Mouse (Mus musculus) kidney, adult 2 months (tissue): ENCODE results near the gene Chmp1a. TPM values are rescaled to one million over a fixed set of nuclear protein-coding genes. Genes with fewer than 3 reads are reported as not detected.
A peak's percentile ranks its signal among the peaks of the same experiment; 100 is the strongest.
"Not testable (repeated sequence)": the region's sequence is repeated elsewhere in the genome, so short reads cannot be mapped to it uniquely, and the experiment has no call there.

ENCODE experiments used
- DNase-seq: peaks from one replicate; pipeline ENCODE4 v3.0.0; 2021
- H3K27ac ChIP-seq: fragments of 200-500 bp; 2 replicates; pipeline ENCODE4 v1.5.1; 2012; ENCODE audit warnings: low read depth, low read length, control low read depth, inconsistent platforms; ENCODE audit not compliant: insufficient read depth
- H3K27me3 ChIP-seq: fragments of 200-500 bp; replicated peaks from 2 replicates; pipeline ENCODE4 v1.6.1; 2012; ENCODE audit warnings: mild to moderate bottlenecking, moderate library complexity, low read length, inconsistent platforms; ENCODE audit not compliant: control insufficient read depth, insufficient read depth
- H3K36me3 ChIP-seq: fragments of 200-500 bp; 2 replicates; pipeline ENCODE4 v1.6.1; 2012; ENCODE audit warnings: mild to moderate bottlenecking, moderate library complexity, low read length, inconsistent platforms; ENCODE audit not compliant: control insufficient read depth, insufficient read depth
- H3K4me1 ChIP-seq: fragments of 200-500 bp; 2 replicates; pipeline ENCODE4 v1.6.1; 2011; ENCODE audit warnings: low read length; ENCODE audit not compliant: control insufficient read depth, insufficient read depth
- H3K4me3 ChIP-seq: fragments of 200-500 bp; 2 replicates; pipeline ENCODE4 v1.5.1; 2011; ENCODE audit warnings: mild to moderate bottlenecking, low read depth, low read length, control low read depth; ENCODE audit not compliant: insufficient read depth
- CTCF ChIP-seq: fragments of 200-500 bp; conservative IDR thresholded peaks from 2 replicates; pipeline ENCODE4 v1.5.1; 2011; ENCODE audit warnings: low read depth, mild to moderate bottlenecking, control low read depth, low read length, moderate library complexity, mixed read lengths; ENCODE audit not compliant: insufficient read depth, insufficient read length
- POLR2A ChIP-seq: fragments of 200-500 bp; IDR thresholded peaks from one replicate; pipeline ENCODE4 v1.6.1; 2011; ENCODE audit warnings: low read depth, low read length, control low read depth
- WGBS: fragments of 180-500 bp; shearing (Covaris S2); methylation state at CpG from one replicate; pipeline ENCODE4 v1.1.7; 2018; 5-methylcytosine and 5-hydroxymethylcytosine counted together
- polyA plus RNA-seq: library from polyadenylated mRNA; depleted of rRNA; stranded (reverse); fragments of >200 nt; gene quantifications from 2 replicates; pipeline ENCODE4 v1.2.3, GENCODE M21; 2012

The Chmp1a gene
- polyA plus RNA-seq, 1 experiment: 99.6 TPM

DNA sequence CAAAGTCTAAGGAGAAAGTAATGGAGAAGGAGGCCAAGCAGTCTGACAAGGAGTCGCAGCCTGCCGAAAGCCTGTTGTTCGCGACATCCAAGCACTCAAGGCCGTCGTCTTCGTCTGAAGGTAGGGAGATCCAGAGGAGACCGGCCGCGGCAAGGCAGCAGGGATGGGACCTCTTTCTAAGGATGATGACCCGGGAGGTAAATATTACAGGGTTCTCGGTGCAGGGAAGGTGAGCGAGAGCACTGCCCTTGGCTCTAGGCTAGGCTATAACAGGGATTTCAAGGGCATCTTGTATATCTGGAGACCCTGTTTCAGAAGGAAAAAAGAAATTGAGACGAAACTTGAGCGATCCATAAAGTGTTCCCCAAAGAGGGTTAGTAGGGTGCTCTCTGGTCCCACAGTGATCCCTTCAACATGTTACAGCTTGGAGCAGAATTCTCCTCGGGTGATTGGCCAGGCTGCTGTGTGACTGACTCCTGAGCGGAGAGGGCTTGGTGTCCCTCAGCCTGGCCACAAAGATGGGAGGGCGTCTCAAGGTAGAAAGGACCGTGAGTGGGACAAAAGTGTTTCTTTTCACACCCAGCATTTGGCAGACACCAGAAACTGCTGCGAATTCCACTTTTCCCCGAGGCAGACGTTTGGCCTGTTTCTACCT lies 682 bp upstream of the Chmp1a start:
- H3K4me1 ChIP-seq: peaks cover 12% of the 10 kb centered on the region; the same call in 1 of the 2 replicates
- H3K36me3 ChIP-seq: no peaks in the 10 kb centered on the region; the same call in 1 of the 2 replicates
- H3K4me3 ChIP-seq: peak overlapping the region; percentile 63
- TF ChIP-seq CTCF: no peak
- no peak for TF ChIP-seq POLR2A
- peak overlapping the region; percentile 21; the same call in 1 of the 2 replicates for H3K27ac ChIP-seq
- WGBS: 9% methylated on average over 22 of the region's 22 CpGs
- DNase-seq: no peak
- no peaks in the 10 kb centered on the region for H3K27me3 ChIP-seq

DNA sequence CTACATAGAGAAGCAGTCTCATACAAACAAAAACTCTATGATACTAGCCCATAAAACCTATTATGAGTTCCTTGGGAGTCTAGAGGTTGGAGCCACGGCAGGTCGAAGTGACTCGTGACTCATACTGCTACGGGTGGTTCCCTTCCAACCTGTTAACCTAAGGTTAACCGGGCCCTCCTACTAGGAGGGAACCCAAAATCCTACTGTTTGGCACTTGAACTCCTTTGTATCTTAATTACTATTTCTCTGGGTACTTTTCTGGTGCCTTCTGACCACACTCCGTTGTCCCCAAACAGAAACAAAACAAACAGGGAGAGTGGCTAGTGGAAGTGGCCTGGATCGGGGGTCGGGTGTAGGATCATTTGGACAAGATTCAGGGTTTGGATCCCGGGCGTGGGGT lies 687 bp downstream of the Chmp1a start:
- DNase-seq: no peak

DNA sequence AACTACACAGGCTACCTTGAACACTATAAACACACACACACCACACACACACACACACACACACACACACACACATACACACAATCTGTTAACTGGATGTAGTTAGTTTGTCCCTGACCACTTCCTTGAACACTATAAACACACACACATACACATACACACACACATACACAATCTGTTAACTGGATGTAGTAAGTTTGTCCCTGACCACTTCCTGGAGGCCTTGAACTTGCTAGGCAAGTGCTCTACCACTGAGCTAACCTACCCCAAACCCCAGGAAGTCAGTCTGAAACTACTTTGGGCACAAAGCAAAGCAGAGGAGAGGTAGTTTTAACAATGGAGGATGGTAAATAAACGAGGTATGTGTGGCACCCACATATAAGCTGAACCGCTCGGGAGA lies 9.0 kb downstream of the Chmp1a start:
- no peak for TF ChIP-seq POLR2A
- no peak for TF ChIP-seq CTCF
- H3K4me1 ChIP-seq: no peaks in the 10 kb centered on the region

More for the DNA sequence above, 687 bp downstream of the Chmp1a start:
- WGBS: 11% methylated on average over 10 of the region's 10 CpGs
- H3K4me3 ChIP-seq: peak overlapping the region; percentile 86
- no peaks in the 10 kb centered on the region for H3K27me3 ChIP-seq
- H3K4me1 ChIP-seq: peaks cover 12% of the 10 kb centered on the region; the same call in 1 of the 2 replicates
- TF ChIP-seq POLR2A (no peak), CTCF (no peak)
- H3K36me3 ChIP-seq: no peaks in the 10 kb centered on the region; the same call in none of the 2 replicates
- H3K27ac ChIP-seq: peak overlapping the region; percentile 52; the same call in 1 of the 2 replicates

DNA sequence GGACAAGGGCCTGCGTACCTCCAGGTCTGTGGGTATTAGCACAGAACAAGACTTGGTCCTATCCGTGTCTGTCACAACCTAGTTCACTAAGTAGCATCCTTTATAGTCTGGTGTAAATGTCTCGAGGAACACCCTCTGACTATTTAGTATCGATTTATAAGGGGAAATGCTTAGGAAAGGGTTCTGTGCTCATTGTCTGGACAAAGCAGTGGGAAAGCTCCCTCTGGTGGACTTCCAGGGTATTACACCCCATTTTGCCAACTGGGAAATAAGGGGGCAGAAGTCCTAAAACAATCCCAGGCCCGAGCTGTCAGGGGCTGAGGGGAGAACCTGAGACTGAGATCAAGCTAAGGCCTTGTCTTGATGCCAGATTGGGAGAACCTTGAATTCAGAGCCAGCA lies 10.3 kb downstream of the Chmp1a start:
- peak; percentile 72 for DNase-seq
- TF ChIP-seq POLR2A: no peak
- peak; percentile 81 for TF ChIP-seq CTCF
- no peak overlapping the region for H3K4me3 ChIP-seq
- H3K4me1 ChIP-seq: no peaks in the 10 kb centered on the region
- no peak overlapping the region for H3K27ac ChIP-seq
- 22% methylated on average over 5 of the region's 5 CpGs for WGBS
- no peaks in the 10 kb centered on the region; the same call in 1 of the 2 replicates for H3K36me3 ChIP-seq
- no peaks in the 10 kb centered on the region for H3K27me3 ChIP-seq

More for the DNA sequence above, 9.0 kb downstream of the Chmp1a start:
- no peaks in the 10 kb centered on the region; the same call in 1 of the 2 replicates for H3K36me3 ChIP-seq
- no peaks in the 10 kb centered on the region for H3K27me3 ChIP-seq
- H3K4me3 ChIP-seq: no peak overlapping the region
- DNase-seq: no peak
- 81% methylated on average over 3 of the region's 3 CpGs for WGBS
- H3K27ac ChIP-seq: no peak overlapping the region

DNA sequence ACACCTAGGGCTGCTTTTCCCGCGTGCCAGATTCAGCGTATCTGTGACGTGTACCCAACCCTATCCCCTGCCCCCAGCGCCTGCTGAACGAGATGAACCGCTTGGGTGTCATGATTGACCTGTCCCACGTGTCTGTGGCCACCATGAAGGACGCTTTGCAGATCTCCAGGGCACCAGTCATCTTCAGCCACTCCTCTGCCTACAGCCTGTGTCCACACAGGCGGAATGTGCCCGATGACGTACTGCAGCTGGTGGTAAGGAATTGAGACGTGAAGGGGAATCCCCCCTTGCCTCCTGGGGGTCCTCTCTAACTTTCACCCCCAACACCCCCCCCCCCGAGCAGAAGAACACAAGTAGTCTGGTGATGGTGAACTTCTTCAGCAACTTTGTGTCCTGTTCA lies 12.7 kb downstream of the Chmp1a start:
- H3K36me3 ChIP-seq: no peaks in the 10 kb centered on the region
- no peak for DNase-seq
- no peak for TF ChIP-seq POLR2A
- no peak for TF ChIP-seq CTCF
- H3K27ac ChIP-seq: no peak overlapping the region
- 0 out of 2 replicates have a peak, but pooled peaks cover 3% of the 10 kb centered on the region for H3K4me1 ChIP-seq
- H3K4me3 ChIP-seq: no peak overlapping the region
- WGBS: 57% methylated on average over 14 of the region's 14 CpGs
- H3K27me3 ChIP-seq: no peaks in the 10 kb centered on the region

DNA sequence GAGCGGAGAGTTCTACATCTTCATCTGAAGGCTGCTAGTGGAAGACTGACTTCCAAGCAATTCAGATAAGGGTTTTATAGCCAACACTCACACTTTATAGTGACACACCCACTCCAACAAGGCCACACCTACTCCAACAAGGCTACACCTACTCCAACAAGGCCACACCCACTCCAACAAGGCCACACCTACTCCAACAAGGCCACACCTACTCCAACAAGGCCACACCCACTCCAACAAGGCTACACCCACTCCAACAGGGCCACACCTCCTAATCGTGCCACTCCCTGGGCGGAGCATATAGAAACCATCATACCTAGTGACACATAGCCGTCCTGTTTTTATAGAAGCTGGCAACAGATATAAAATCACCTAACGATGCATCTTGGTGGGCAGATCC lies 15.5 kb downstream of the Chmp1a start:
- H3K27ac ChIP-seq, H3K36me3 ChIP-seq, DNase-seq, H3K27me3 ChIP-seq, H3K4me1 ChIP-seq, H3K4me3 ChIP-seq: not testable (repeated sequence)
- WGBS: 69% methylated on average over 5 of the region's 5 CpGs

DNA sequence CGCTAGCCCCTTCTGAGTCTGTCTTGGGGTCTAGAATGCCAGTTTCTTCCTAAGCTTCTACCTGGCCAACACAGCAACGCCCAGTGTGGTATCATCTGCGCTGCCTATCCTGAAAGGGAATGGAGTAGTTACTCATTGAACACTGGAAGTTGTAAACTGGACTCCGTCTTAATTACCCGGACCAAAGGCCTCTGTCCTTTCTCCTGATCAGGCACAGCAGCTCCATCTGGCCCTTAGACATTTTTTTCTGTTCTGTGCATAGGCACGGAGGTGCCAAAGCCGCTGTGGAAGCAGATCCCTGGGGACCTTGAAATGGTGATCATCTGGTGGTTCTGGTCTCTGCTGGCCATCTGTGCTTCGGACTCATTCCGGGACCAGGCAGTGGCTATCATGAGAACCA lies 18.8 kb downstream of the Chmp1a start:
- no peak for TF ChIP-seq POLR2A
- no peak for TF ChIP-seq CTCF
- WGBS: 50% methylated on average over 9 of the region's 9 CpGs
- Histone ChIP-seq H3K4me1 (peaks cover 12% of the 10 kb centered on the region; the same call in 1 of the 2 replicates), H3K27me3 (no peaks in the 10 kb centered on the region), H3K27ac (peak overlapping the region; percentile 33), H3K36me3 (no peaks in the 10 kb centered on the region), H3K4me3 (peak overlapping the region; percentile 36)
- DNase-seq: peak; percentile 80
